Mouse (Mus musculus): ENCODE data around the gene Pde6d. TPM values are rescaled to one million over a fixed set of nuclear protein-coding genes. Genes with fewer than 3 reads are reported as not detected.

Gene Pde6d
- 10 to 100 TPM; 22.8 to 25.1 TPM for total RNA-seq (2021)
- long read RNA-seq, experiment 1, transcript Pde6d-201 (5 exons, 1,159 nt): major isoform, 44 of 48 reads
- long read RNA-seq, experiment 1, partial matches to known transcripts: 0 of 48 reads
- long read RNA-seq, experiment 1, other reads (novel, unspliced or antisense): 4 of 48 reads
- long read RNA-seq, experiment 2, transcript Pde6d-201 (5 exons, 1,159 nt): major isoform, 40 of 50 reads
- long read RNA-seq, experiment 2, partial matches to known transcripts: 0 of 50 reads
- long read RNA-seq, experiment 2, other reads (novel, unspliced or antisense): 10 of 50 reads

DNA sequence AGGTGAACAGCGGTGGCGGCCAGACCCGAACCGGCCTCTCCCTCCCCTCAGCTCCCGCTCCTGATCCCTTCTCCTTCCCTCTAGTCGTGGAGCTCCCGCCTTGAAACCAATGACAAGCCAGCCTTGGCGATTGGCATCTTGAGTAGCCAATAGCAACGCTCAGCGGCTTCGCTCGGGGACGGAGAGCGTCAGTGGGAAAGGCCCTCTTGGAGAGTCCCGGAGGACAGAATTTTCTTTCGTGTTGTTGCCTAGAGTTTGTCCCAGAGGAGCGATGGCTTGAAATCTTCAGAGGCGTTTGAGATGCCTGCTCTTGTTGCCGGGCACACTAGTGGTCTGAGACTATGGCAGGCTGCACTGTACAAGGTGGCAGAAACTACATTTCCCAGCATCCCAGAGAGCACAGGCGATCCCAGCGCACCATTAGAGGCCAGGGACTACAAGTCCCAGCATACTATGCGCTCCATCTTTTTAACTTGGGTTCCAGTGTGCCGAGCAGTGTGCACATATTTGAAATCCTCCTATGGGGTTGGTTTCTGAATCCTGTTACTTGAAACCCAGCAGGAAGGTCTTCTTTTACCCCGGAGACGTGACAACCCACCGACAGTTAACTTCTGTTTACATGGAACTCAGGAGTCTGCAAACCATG lies at the start of gene Pde6d, which contains the start of gene Cops7b:
TSS of gene Pde6d (minus strand) at position 179 of the 646 bp plus-strand sequence.
TSS of gene Cops7b (plus strand) at position 454 of the 646 bp plus-strand sequence.
- peak; percentile 94 to 97 for DNase-seq
- intact Hi-C loops (cut with DNase I): no loop called here

- intact Hi-C loops (cut with DNase I): no loop called here
- no peak for DNase-seq
These were observed 48.1 kb upstream of the Pde6d start for GRCm38 (mm10) chr1:86630527-86630926.

DNA sequence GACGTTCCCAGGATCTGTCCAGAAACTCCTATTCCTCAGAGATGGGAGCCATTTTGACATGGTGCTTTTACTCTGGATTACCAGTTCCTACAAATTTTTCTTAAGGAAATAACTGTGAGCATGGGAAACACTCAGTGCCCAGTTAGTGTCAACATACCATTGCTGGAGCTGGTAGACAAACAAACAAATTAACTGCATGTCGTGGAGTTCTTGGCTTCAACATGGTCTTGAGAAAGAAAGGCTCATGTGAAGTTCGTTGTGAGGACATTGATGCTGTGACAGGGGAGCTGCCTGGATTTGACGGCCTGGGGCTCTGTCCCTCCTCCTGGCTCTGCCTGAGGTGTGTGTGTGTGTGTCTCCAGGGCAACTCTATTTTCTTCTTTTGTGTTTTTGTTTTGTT lies 47.5 kb upstream of the Pde6d start:
- no peak for DNase-seq
- intact Hi-C loops (cut with DNase I): no loop called here

DNA sequence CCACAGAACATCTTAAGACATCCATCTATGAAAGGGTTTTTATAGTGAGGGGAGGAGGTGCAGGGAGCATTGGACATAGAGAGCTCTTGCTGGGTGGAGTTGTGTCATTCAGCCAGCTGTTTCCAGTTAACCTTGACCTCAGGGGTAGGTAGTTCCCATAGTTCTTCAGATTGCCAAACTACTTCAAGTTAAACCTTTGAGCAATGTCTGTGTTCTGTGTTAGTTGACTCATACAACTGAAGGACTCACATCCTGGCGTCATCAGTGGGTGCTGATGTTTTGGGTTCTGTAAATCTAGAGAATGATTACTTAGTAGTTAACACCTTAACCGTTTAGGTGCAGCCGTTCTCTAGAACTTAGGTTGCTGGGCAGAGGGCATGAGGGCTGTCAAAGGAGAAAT lies 45.8 kb upstream of the Pde6d start:
- intact Hi-C loops (cut with DNase I): no loop called here
- no peak for DNase-seq

- intact Hi-C loops (cut with DNase I): no loop called here
- DNase-seq: no peak
These were observed 40.9 kb upstream of the Pde6d start for GRCm38 (mm10) chr1:86623001-86624000.

- intact Hi-C loops (cut with DNase I): no loop called here
- no peak for DNase-seq
These were observed 39.9 kb upstream of the Pde6d start for GRCm38 (mm10) chr1:86622296-86622695.

DNA sequence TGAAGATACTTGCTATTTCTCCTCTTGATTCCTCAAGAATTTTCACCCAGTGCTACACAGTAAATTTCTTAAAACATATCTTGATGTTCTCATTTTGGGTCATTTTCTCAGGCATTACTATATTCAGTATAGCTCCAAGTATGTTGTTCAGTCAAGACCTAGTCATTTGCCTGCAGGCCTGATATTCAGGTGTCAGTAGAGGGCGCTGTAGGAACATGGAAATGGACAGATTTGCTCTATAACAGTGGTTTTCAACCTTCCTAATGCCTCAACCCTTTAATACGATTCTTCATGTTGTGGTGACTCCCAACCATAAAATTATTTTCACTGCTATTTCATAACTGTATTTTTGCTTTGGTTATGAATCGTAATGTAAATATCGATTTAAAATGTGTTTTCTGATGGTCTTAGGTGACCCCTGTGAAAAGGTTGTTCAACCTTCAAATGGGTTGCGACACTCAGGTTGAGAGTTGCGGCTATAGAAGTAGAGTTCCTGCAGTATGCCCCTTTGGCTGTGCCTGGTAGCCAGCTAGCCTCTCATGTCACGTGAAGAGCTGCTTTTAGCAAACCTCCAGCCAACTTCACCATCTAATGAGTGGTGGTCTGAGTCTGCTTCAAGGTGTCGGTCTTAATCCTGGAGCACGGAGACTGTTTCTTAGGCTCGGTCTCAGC lies 36.2 kb upstream of the Pde6d start:
- intact Hi-C loops (cut with DNase I): loop anchor here (10.0 kb wide), 1 partner anchor 566 kb away; the partner anchor contains the start of gene Prss56
- peak in 1 of 2 experiments; percentile 61 for DNase-seq

- no peak for DNase-seq
- intact Hi-C loops (cut with DNase I): loop anchor here (10.0 kb wide), 1 partner anchor 571 kb away; the partner anchor contains the start of gene Prss56
These were observed 31.8 kb upstream of the Pde6d start for GRCm38 (mm10) chr1:86614269-86614668.

DNA sequence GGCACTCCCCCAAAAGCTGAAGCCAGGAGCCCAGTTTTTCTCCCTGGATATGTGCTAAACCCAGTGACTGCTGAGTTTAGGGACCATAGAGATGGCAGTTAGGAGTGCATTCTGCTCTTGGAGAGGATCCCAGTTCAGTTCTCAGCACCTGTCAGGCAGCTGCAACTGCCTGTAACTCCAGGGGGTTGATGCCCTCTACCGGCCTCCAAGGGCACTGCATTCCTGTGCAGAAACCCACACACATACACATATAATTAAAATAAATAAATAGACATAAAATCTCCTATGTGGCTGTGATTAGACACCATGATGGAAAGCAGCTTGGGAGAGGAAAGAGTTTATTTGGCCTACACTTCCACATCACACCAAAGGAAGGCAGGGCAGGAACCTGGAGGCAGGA lies 29.7 kb upstream of the Pde6d start:
- DNase-seq: no peak
- intact Hi-C loops (cut with DNase I): loop anchor here (10.0 kb wide), 1 partner anchor 573 kb away; the partner anchor contains the start of gene Prss56

DNA sequence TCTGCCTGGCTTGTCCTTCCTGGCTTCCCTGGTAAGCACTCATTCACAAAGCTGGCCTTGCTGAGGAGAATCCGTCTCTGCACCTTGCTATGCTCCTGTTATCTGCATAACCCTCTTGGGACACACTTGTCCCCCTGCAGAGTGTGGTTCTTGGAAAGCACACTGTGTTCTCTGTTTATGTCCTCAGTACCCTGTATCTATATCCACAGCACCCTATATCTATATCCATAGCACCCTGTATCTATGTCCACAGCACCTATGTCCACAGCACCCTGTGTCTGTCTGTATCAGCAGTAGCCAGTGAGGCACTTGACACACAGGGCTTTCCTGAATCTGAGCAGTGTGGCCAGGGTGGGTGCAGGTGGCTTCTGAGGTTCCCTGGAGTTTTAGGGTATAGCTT lies 28.5 kb upstream of the Pde6d start:
- intact Hi-C loops (cut with DNase I): loop anchor here (10.0 kb wide), 1 partner anchor 574 kb away; the partner anchor contains the start of gene Prss56
- no peak for DNase-seq

DNA sequence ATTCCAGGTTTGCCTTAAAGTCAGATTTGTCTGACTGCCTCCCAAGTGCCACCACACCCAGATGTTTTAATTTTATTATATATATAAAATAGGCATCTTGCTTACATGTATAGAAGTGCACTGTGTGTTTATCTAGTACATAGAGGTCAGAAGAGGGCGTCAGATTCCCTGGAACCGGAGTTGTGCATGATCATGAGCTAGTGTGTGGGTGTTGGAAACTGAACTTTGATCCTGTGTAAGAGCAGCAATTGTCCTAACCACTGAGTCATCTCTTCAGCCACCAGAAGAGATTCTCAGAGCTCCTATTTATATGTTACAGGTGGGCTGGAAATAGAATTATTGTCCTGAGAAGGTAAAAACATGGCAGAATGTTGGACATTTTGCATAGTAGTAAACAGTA lies 17.7 kb upstream of the Pde6d start:
- intact Hi-C loops (cut with DNase I): no loop called here
- DNase-seq: no peak

GRCm38 (mm10) chr1:86598516-86598915 lies 16.1 kb upstream of the Pde6d start:
- no peak for DNase-seq
- intact Hi-C loops (cut with DNase I): no loop called here

GRCm38 (mm10) chr1:86596512-86596911 lies 14.1 kb upstream of the Pde6d start:
- DNase-seq: no peak
- intact Hi-C loops (cut with DNase I): no loop called here

DNA sequence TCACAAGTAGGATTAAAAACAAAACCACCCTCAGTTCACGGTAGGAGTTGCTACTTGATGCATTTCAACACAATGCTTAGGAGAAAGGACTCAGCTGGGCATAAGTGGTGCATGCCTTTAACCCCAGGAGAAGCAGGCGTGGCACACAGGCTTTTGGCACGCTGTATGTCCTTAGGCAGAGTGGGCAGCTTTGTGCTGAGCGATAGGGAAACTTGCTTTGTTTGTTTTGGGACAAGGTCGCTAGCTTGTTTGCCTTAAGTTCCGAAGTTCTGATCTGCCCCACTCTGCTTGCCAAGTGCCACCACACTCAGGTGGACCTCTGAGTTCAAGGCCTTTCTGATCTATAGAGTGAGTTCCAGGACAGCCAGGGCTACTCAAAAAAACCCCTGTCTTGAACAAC lies 12.9 kb upstream of the Pde6d start:
- intact Hi-C loops (cut with DNase I): no loop called here
- no peak for DNase-seq

- no peak for DNase-seq
- intact Hi-C loops (cut with DNase I): no loop called here
These were observed 12.1 kb upstream of the Pde6d start for GRCm38 (mm10) chr1:86594539-86594938.

- intact Hi-C loops (cut with DNase I): no loop called here
- DNase-seq: peak; percentile 65 to 79
These were observed 4.6 kb upstream of the Pde6d start for GRCm38 (mm10) chr1:86586992-86587391.

GRCm38 (mm10) chr1:86583709-86584108 lies 1.3 kb upstream of the Pde6d start:
- intact Hi-C loops (cut with DNase I): no loop called here
- DNase-seq: no peak

GRCm38 (mm10) chr1:86581692-86582450 lies 558 bp downstream of the Pde6d start:
- intact Hi-C loops (cut with DNase I): no loop called here
- peak in 1 of 2 experiments; percentile 12 for DNase-seq

- intact Hi-C loops (cut with DNase I): no loop called here
- no peak for DNase-seq
These were observed 2.0 kb downstream of the Pde6d start for GRCm38 (mm10) chr1:86580426-86580825.
